Mouse (Mus musculus) stomach, postnatal 0 days (tissue): ENCODE results near the gene Krt8. TPM values are rescaled to one million over a fixed set of nuclear protein-coding genes. Genes with fewer than 3 reads are reported as not detected.
A peak's percentile ranks its signal among the peaks of the same experiment; 100 is the strongest.

ENCODE experiments used
- ATAC-seq: fragments of 200-750 bp; cut with Nextera tagmentation; 2 replicates; pipeline ENCODE4 v1.8.0; 2017; ENCODE audit not compliant: low FRiP score, low TSS enrichment
- DNase-seq: peaks from one replicate; pipeline ENCODE4 v3.0.0-alpha.2; 2016; ENCODE audit warnings: low spot score
- H3K27ac ChIP-seq: fragments of 300-500 bp; sonication (generic); replicated peaks from 2 replicates; pipeline ENCODE4 v1.5.1; 2014; ENCODE audit warnings: mild to moderate bottlenecking, control low read depth
- H3K27me3 ChIP-seq: fragments of 300-500 bp; sonication (generic); 2 replicates; pipeline ENCODE4 v1.6.1; 2014; ENCODE audit warnings: low read length; ENCODE audit not compliant: control insufficient read depth, insufficient read depth
- H3K36me3 ChIP-seq: fragments of 300-500 bp; sonication (generic); 2 replicates; pipeline ENCODE4 v1.6.1; 2014; ENCODE audit warnings: low read length, mixed read lengths; ENCODE audit not compliant: control insufficient read depth, insufficient read depth
- H3K4me1 ChIP-seq: fragments of 300-500 bp; sonication (generic); replicated peaks from 2 replicates; pipeline ENCODE4 v1.6.1; 2014; ENCODE audit warnings: antibody characterized with exemption; ENCODE audit not compliant: control insufficient read depth, insufficient read depth
- H3K4me2 ChIP-seq: fragments of 300-500 bp; sonication (generic); replicated peaks from 2 replicates; pipeline ENCODE4 v1.6.1; 2014; ENCODE audit warnings: low read depth, mild to moderate bottlenecking, control low read depth, moderate library complexity
- H3K4me3 ChIP-seq: fragments of 300-500 bp; sonication (generic); 2 replicates; pipeline ENCODE4 v1.5.1; 2014; ENCODE audit warnings: low read depth, low read length, control low read depth
- H3K9ac ChIP-seq: fragments of 300-500 bp; sonication (generic); 2 replicates; pipeline ENCODE4 v1.6.1; 2014; ENCODE audit warnings: mild to moderate bottlenecking, low read length, control low read depth, mixed read lengths
- H3K9me3 ChIP-seq: fragments of 300-500 bp; sonication (generic); 2 replicates; pipeline ENCODE4 v1.6.1; 2016; ENCODE audit warnings: low read length; ENCODE audit not compliant: control insufficient read depth
- CTCF ChIP-seq: IDR thresholded peaks from 2 replicates; pipeline ENCODE4 v1.5.1; 2016; ENCODE audit warnings: antibody characterized with exemption, low read depth, mild to moderate bottlenecking, moderate library complexity
- EP300 ChIP-seq: optimal IDR thresholded peaks from 2 replicates; pipeline ENCODE3; 2016; ENCODE audit warnings: antibody characterized with exemption
- WGBS: fragments of 180-500 bp; shearing (Covaris S2); extraction: QIAGEN DNeasy Blood & Tissue Kit; methylation state at CpG from one replicate; pipeline ENCODE4 v1.1.7; 2014; 5-methylcytosine and 5-hydroxymethylcytosine counted together
- polyA plus RNA-seq: library from polyadenylated mRNA; unstranded; fragments of >200 nt; fragmentation: Nextera tagmentation; extraction: Ambion mirVana; gene quantifications from 2 replicates; pipeline ENCODE4 v1.2.1, GENCODE M21; 2015

The Krt8 gene
- polyA plus RNA-seq, 1 experiment from 2014 or later: 1,902 TPM

GRCm38 (mm10) chr15:102014848-102015247 lies 10.6 kb upstream of the Krt8 start:
- no peaks in the 10 kb centered on the region for H3K36me3 ChIP-seq
- TF ChIP-seq CTCF: no peak
- TF ChIP-seq EP300: no peak
- H3K27ac ChIP-seq: peak overlapping the region; percentile 35; the same call in 1 of the 2 replicates
- no peak for DNase-seq
- ATAC-seq: no peak
- 26% methylated on average over 2 of the region's 4 CpGs for WGBS
- H3K27me3 ChIP-seq: no peaks in the 10 kb centered on the region
- no peak overlapping the region for H3K4me2 ChIP-seq
- H3K4me3 ChIP-seq: no peak overlapping the region
- no peaks in the 10 kb centered on the region for H3K9me3 ChIP-seq
- H3K9ac ChIP-seq: no peak overlapping the region
- no peaks in the 10 kb centered on the region for H3K4me1 ChIP-seq

DNA sequence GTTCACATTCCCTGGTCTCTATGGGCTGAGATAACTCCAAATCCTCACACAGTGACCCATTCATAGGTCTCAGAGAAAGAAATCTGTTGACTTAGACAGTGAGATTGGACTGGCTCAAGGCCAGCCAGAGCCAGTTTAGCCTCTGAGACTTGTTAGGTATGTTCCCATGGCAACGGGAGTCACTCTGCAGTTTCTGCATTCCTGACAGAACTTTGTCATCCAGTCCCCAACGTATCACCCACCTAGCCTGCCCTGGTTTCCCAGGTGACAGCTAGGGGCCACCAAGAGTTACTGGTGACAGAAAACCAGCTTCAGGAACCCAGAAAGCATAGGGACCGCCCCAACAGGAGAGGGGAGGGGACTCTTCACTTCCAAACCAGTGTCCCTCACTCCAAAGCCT lies 9.4 kb upstream of the Krt8 start:
- Histone ChIP-seq H3K27ac (peak overlapping the region; percentile 45), H3K4me2 (no peak overlapping the region), H3K9me3 (no peaks in the 10 kb centered on the region), H3K4me3 (no peak overlapping the region), H3K27me3 (no peaks in the 10 kb centered on the region), H3K9ac (no peak overlapping the region), H3K36me3 (no peaks in the 10 kb centered on the region), H3K4me1 (no peaks in the 10 kb centered on the region)
- 33% methylated on average over 3 of the region's 3 CpGs for WGBS
- no peak for DNase-seq
- no peak for ATAC-seq
- no peak for TF ChIP-seq CTCF
- TF ChIP-seq EP300: no peak

GRCm38 (mm10) chr15:102012260-102012765 lies 8.0 kb upstream of the Krt8 start:
- H3K4me1 ChIP-seq: peaks cover 2% of the 10 kb centered on the region
- H3K27ac ChIP-seq: no peak overlapping the region
- 73% methylated on average over 4 of the region's 4 CpGs for WGBS

DNA sequence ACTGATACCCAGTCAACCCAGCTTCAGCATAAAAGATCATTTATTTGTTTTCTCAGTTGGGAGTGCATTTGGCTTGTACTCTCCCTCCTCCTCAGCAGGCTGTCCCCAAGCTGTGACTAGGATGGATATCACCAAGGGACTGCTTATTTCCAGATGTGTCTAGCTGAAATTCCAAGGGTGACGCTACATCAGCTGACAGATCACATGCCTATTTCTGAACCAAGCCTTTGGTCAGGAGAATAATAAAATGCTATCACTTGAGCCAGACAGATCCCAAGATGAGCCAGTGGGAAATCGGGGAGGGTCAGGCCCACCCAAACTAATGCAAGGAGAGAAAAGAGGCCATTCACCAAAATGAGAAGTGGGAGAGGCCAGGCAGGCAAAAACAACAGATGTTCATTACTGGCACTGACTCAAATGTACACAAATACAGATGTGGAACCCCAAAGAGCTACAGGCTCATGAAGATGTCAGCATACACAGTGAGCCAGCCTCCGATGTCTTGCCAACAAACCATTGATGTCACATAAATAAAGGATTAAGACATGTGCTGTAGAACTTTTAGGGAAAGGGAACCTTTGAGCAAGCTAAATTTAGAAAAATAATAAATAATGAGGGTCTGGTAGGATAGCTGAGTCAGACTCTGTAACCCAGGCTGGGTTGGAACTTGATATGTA lies 6.4 kb upstream of the Krt8 start:
- Histone ChIP-seq H3K4me1 (peaks cover 8% of the 10 kb centered on the region), H3K9ac (no peak overlapping the region), H3K9me3 (no peaks in the 10 kb centered on the region), H3K4me3 (no peak overlapping the region), H3K4me2 (no peak overlapping the region), H3K36me3 (no peaks in the 10 kb centered on the region), H3K27ac (no peak overlapping the region), H3K27me3 (no peaks in the 10 kb centered on the region)
- no peak for TF ChIP-seq CTCF
- TF ChIP-seq EP300: no peak
- no peak for DNase-seq
- 46% methylated on average over 3 of the region's 3 CpGs for WGBS
- no peak; the same call in 1 of the 2 replicates for ATAC-seq

More at GRCm38 (mm10) chr15:102012260-102012765, 8.0 kb upstream of the Krt8 start:
- Histone ChIP-seq H3K4me2 (no peak overlapping the region), H3K36me3 (no peaks in the 10 kb centered on the region), H3K9me3 (no peaks in the 10 kb centered on the region), H3K27me3 (no peaks in the 10 kb centered on the region), H3K4me3 (no peak overlapping the region), H3K9ac (no peak overlapping the region)
- TF ChIP-seq EP300 (no peak), CTCF (no peak)
- ATAC-seq (no peak), DNase-seq (no peak)

- Histone ChIP-seq H3K36me3 (no peaks in the 10 kb centered on the region), H3K4me1 (peaks cover 8% of the 10 kb centered on the region), H3K27me3 (no peaks in the 10 kb centered on the region), H3K9me3 (no peaks in the 10 kb centered on the region), H3K4me2 (no peak overlapping the region), H3K9ac (no peak overlapping the region), H3K4me3 (no peak overlapping the region), H3K27ac (peak overlapping the region; percentile 89)
- DNase-seq: no peak
- 36% methylated on average over 12 of the region's 12 CpGs for WGBS
- ATAC-seq: no peak
- TF ChIP-seq EP300 (no peak), CTCF (no peak)
Observed at GRCm38 (mm10) chr15:102007097-102008069, 3.1 kb upstream of the Krt8 start.
